Mouse (Mus musculus) thymus, postnatal 25 days (tissue): ENCODE measurements around the gene Stap2.

Experiments used
- DNase-seq: peaks from one replicate; pipeline ENCODE4 v3.0.0; 2022

Gene Stap2

GRCm38 (mm10) chr17:56005415-56006061 lies at the start of gene Stap2, which contains the start of gene Mpnd:
Gene Stap2, minus strand, starts transcription at chr17:56005584.
Gene Mpnd, plus strand, starts transcription at chr17:56005711.
- no peak for DNase-seq

DNA sequence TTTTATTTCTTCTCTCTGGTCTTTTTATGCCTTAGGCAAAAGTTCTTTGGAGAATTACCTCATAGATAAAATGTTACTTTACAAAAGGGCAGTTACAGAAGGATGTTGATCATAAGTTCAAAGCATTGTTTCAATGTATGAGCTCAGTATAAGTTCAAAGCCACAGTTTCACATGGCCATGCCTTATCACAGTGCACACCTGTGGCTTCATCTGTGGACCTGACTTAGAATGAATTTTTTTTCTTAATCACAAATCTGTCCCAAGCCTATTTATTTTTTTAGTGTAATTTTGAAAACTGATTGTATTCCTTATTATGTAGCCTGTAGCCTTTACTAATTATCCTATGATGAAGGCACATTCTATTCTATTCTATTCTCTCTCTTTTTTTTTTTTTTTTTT lies 49.6 kb upstream of the Stap2 start:
- no peak for DNase-seq

DNA sequence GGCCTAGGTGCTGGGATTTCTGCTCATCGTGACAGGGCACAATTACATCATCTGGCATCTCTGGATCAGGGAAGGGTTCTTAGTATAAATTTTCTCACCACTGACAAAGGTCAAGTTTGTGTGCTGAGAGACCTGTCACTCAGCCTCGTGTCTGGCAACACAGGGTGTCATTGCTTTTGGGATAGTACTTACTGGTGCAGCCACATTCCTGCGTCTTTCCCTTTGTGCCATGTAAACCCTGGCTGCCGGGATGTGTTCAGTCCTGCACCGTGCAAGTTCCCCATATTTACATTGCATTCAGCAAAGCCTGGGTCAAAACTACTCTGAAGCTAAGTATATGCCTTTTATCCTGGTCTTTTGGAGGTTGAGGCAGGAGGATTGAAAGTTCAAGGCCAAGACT lies 46.0 kb upstream of the Stap2 start:
- DNase-seq = no peak

DNA sequence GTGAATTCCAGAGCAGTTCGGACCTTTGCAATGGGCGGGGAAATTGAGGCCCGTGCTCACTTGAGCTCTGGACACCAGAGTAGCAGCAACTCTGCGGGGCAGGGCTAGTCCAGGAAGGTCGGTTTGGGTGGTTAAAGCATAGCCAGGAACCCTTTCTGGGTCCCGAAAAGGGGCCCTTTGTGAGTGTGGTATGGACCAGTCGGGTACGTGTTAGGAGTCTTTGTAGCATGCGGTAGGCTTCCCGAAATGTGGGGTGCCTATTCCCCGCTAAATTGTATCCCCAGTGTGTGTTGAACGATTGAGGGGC lies 35.4 kb upstream of the Stap2 start:
- DNase-seq = no peak

- DNase-seq = peak; percentile 96
Measured at GRCm38 (mm10) chr17:56040030-56040856, 34.9 kb upstream of the Stap2 start, which contains the start of gene Chaf1a. Gene Chaf1a, plus strand, starts transcription at chr17:56040439.

GRCm38 (mm10) chr17:56039345-56039744 lies 34.0 kb upstream of the Stap2 start:
- no peak for DNase-seq

DNA sequence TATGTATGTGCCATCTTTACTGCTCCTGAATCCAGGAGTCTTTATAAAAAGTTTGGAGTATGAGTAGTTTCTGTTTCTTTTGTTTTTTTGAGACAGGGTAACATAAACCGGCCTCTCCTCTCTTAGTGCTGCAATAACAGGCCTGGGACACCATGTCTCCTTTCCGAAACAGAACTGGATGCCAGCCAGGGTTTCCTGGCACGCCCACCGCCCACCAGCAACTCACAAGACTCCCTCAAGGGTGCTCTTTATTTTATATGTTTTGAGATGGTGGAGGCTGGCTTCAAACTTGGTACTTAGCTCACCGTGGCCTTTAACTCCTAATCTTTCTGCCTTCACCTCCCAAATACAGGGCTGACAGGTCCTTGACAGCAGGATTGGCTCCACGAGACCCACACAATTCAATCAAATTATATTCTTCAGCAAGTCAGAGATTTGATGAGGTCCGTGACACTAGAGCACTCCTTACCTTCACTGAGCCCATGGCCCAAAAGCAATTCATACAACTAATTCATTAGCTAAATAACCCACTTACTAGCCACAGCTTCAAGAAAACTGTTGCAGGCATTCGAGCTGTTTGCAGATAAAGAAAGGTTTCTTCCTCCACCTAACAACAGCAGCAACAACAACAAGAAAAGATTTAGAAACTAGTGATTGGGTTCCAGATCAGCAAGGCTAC lies 33.3 kb upstream of the Stap2 start:
- no peak for DNase-seq

DNA sequence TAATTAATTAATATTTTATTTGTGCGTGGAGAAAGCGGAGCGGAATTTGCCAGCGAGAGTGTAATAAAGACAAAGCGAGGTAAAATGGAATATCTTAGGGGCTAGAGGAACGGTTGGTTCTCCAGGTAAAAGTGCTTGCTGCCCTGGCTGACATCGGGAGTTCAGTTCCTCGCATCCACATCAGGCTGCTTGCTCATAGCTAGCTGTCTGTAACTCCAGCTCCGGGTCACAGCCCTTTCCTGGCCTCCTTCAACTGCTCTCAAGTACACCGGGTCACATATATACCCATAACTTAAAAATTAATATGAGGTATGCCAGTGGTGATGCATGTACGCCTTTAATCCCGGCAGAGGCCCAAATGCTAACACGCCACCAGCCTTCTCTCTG lies 31.5 kb upstream of the Stap2 start:
- no peak for DNase-seq

- DNase-seq = peak; percentile 100
Measured at GRCm38 (mm10) chr17:56036176-56036900, 31.0 kb upstream of the Stap2 start, which contains the start of gene Sh3gl1. Gene Sh3gl1, minus strand, starts transcription at chr17:56036635.

GRCm38 (mm10) chr17:56035216-56035615 lies 29.8 kb upstream of the Stap2 start:
- no peak for DNase-seq

- DNase-seq = no peak
Measured at GRCm38 (mm10) chr17:56034726-56035100, 29.3 kb upstream of the Stap2 start.

DNA sequence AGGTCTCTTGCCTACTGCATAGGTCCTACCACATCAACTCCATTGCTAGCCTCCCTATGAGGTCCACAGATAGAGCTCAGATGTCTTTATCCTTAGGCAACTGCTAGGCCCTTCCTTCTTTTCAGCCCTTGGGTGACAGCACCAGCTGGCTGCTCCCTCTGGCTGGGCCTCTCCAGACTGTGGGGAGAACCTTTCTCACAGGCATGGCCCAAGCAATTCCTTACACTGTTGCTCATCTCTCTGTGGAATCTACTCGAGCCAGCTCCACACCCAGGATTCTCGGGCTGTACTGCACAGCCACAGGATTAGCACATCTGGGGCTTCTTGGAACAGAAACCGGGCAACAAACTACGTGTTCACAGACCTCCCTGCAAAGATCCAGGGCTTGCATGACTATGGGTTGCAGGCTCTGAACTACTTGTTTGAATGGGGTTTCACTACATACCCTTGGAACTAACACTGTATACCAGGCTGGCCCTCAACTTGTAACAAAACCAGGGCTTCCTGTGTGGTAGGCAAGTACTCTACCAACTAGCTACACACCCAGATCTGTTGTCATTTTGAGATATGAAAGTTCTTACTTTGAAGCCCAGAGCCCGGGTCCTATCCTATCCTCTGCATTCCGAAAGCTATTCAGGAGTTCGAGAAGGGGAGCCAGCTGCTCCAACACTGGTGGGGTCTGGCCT lies 28.8 kb upstream of the Stap2 start:
- no peak for DNase-seq

DNA sequence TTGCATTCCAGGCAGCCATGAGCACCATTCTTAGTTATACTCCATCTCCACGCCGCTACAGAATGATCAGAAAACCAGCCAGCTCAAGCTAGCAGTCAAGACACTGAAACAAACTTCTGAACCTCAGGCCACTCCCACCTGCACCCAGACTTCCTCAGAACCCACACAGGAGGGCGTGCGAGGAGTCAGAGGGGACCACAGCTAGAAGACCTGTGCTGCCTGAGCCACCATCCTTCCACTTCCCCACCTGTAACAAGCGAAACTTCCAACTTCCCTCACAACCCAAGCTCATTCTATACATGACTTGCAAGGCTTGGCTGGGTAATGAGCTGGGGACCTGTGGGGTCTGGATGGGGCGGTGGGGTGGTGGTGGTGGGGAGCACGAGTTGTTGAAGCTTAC lies 27.4 kb upstream of the Stap2 start:
- DNase-seq = peak; percentile 67

- no peak for DNase-seq
Measured at GRCm38 (mm10) chr17:56032127-56032733, 26.8 kb upstream of the Stap2 start.

DNA sequence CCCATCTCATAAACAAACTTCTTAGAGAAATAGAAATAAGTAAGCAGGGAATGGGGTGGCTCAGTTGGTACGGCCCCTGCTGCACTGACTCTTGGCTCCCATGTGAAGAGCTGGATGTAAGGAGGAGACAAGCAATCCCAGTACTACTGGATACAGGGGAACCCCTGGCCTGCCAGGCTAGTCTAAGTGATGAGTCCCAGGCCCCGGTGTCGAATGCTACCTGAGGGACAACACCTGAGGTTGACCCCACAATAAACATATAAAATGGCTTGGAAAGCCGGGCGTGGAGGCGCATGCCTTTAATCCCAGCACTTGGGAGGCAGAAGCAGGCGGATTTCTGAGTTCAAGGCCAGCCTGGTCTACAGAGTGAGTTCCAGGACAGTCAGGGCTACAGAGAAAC lies 26.0 kb upstream of the Stap2 start:
- DNase-seq = no peak

GRCm38 (mm10) chr17:56030919-56031318 lies 25.5 kb upstream of the Stap2 start:
- DNase-seq = peak; percentile 46

- no peak for DNase-seq
Measured at GRCm38 (mm10) chr17:56030238-56030870, 25.0 kb upstream of the Stap2 start.

GRCm38 (mm10) chr17:56027801-56028441 lies 22.5 kb upstream of the Stap2 start:
- no peak for DNase-seq

DNA sequence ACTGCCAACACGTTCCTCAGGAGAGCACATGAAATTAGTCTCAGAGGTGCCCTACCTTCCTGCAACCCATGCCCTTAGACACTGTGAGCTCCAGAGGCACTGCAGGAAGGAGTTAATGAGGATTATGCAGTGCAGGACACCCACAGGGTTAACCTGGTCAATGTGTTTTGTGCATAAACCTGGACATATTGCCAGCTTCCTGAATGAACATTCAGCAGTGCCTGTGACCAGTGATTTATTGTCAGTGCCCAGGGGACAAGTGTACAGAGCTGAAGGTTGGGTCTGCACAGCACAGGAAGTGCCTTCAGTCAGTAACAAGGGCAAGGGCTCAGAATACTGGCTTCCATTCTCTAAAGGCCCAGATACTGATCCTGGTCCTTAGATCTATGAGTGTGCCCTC lies 21.5 kb upstream of the Stap2 start:
- DNase-seq = no peak

DNA sequence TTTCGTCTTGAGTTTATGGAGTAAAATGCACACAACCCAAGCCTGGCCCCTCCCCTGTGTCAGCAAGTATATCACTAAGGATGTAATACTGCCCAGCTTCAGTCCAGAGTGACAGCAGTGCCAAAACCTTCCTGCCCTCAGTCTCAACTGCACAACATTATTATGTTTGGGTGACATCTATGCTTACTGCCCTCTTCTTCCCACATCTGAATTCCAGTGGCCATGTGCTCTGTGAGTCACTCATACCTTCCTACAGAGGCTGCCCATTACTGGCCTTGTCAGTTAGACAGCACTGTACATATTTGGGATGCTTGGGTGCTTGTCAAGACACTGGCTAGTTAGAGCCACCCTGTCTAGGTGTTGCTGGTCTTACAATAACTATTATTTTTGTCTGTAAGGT lies 20.9 kb upstream of the Stap2 start:
- DNase-seq = no peak

- no peak for DNase-seq
Measured at GRCm38 (mm10) chr17:56024931-56025330, 19.5 kb upstream of the Stap2 start.
